Mouse (Mus musculus) midbrain, embryonic 10.5 days (tissue): ENCODE data around the gene Zfp712. TPM values are rescaled to one million over a fixed set of nuclear protein-coding genes. Genes with fewer than 3 reads are reported as not detected.

Experiments
- DNase-seq: peaks from one replicate; pipeline ENCODE4 v3.0.0-alpha.2; 2017; ENCODE audit warnings: low spot score
- H3K27ac ChIP-seq: fragments of 300-500 bp; sonication (generic); replicated peaks from 2 replicates; pipeline ENCODE4 v1.5.1; 2016; ENCODE audit warnings: mild to moderate bottlenecking
- H3K27me3 ChIP-seq: fragments of 300-500 bp; sonication (generic); 2 replicates; pipeline ENCODE4 v1.6.1; 2016; ENCODE audit warnings: low read depth, mild to moderate bottlenecking; ENCODE audit not compliant: poor library complexity, severe bottlenecking
- H3K36me3 ChIP-seq: fragments of 300-500 bp; sonication (generic); 2 replicates; pipeline ENCODE4 v1.6.1; 2016; ENCODE audit warnings: mild to moderate bottlenecking, moderate library complexity
- H3K4me1 ChIP-seq: fragments of 300-500 bp; sonication (generic); 2 replicates; pipeline ENCODE4 v1.6.1; 2016
- H3K4me3 ChIP-seq: fragments of 300-500 bp; sonication (generic); 2 replicates; pipeline ENCODE4 v1.5.1; 2016; ENCODE audit warnings: mild to moderate bottlenecking, moderate library complexity
- H3K9me3 ChIP-seq: fragments of 300-500 bp; sonication (generic); replicated peaks from 2 replicates; pipeline ENCODE4 v1.6.1; 2016; ENCODE audit warnings: mild to moderate bottlenecking
- WGBS: fragments of 180-500 bp; shearing (Covaris S2); methylation state at CpG from one replicate; pipeline ENCODE4 v1.1.7; 2016; 5-methylcytosine and 5-hydroxymethylcytosine counted together
- polyA plus RNA-seq: library from polyadenylated mRNA; unstranded; fragments of >200 nt; fragmentation: Nextera tagmentation; extraction: Ambion mirVana; gene quantifications from 2 replicates; pipeline ENCODE4 v1.2.1, GENCODE M21; 2016

Zfp712 gene
- polyA plus RNA-seq, 1 experiment from 2014 or later: 4.0 TPM

DNA sequence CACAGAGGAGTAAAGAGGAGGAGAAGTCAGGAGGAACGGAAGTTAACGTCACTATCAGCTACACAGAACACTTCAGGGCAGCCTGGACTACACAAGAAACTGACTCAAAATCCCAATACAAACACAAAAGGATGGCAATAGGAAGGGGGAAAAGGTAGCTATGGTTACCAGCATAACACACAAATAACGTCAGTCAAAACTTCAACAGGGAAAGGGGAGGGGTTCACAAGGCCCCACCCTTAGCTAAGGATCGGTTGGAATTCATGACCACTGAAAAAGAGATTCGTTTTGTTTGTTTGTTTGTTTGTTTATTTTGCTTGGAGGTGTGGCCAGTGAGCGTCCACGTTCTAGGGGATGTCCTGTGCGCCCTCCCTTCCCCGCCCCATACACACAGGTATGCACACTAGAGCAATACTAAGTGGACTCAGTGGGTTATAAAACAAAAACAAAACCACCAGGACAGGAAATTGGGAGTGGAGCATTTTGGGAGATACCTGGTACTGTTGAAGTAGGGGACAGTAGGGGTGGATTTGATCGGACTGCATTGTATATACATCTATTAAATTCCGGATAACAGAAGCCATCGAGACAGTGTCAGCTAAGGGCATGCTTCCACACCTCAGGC lies 697 bp downstream of the Zfp712 start:
- peak overlapping the region; percentile 86 for H3K27ac ChIP-seq
- H3K4me1 ChIP-seq: peaks cover 7% of the 10 kb centered on the region
- no peak for DNase-seq
- H3K36me3 ChIP-seq: 0 out of 2 replicates have a peak, but pooled peaks cover 6% of the 10 kb centered on the region
- H3K27me3 ChIP-seq: no peaks in the 10 kb centered on the region
- peak overlapping the region; percentile 74 for H3K4me3 ChIP-seq
- WGBS: 4% methylated on average over 12 of the region's 12 CpGs
- H3K9me3 ChIP-seq: peaks cover 25% of the 10 kb centered on the region; the same call in 1 of the 2 replicates

Other genes with a start within 250 kb of the Zfp712 start
- 1.2 and 1.4 TPM in 2 replicates for gene Gm10767, start 156.3 kb downstream of the Zfp712 start, polyA plus RNA-seq
- gene Zfp708, start 36.8 kb upstream of the Zfp712 start, polyA plus RNA-seq: 5.6 and 7.5 TPM in 2 replicates
- 2.6 and 3.1 TPM in 2 replicates for gene Gm28557, start 47.4 kb upstream of the Zfp712 start, polyA plus RNA-seq
- 0.15 and 0.19 TPM in 2 replicates for gene Rslcan18, start 55.1 kb upstream of the Zfp712 start, polyA plus RNA-seq
- gene Zfp759, start 60.5 kb upstream of the Zfp712 start, polyA plus RNA-seq: 1.5 and 1.8 TPM in 2 replicates
- 6.7 and 6.8 TPM in 2 replicates for gene Rsl1, start 112.0 kb upstream of the Zfp712 start, polyA plus RNA-seq
- gene Zfp455, start 133.3 kb upstream of the Zfp712 start, polyA plus RNA-seq: 1.2 and 1.4 TPM in 2 replicates
- 1.3 and 1.7 TPM in 2 replicates for gene Zfp458, start 217.3 kb upstream of the Zfp712 start, polyA plus RNA-seq
- 0.37 and 0.59 TPM in 2 replicates for gene Zfp457, start 245.3 kb upstream of the Zfp712 start, polyA plus RNA-seq